Mouse (Mus musculus) forebrain, embryonic 15.5 days (tissue): ENCODE measurements at regions not wholly inside any gene's neighbourhood (a gene's known extent, or its start where the extent isn't known, plus 50 kb on each side); places are given as distances from the start of the nearest gene placed in this dataset.

ENCODE experiments used
- ATAC-seq: fragments of 200-750 bp; cut with Nextera tagmentation; replicated peaks from 2 replicates; pipeline ENCODE4 v1.8.0; 2017; ENCODE audit warnings: mild to moderate bottlenecking, moderate TSS enrichment, moderate library complexity
- H3K27ac ChIP-seq: fragments of 300-500 bp; sonication (generic); replicated peaks from 2 replicates; pipeline ENCODE4 v1.5.1; 2015; ENCODE audit warnings: mild to moderate bottlenecking, inconsistent platforms
- H3K27me3 ChIP-seq: fragments of 300-500 bp; sonication (generic); 2 replicates; pipeline ENCODE4 v1.6.1; 2015; ENCODE audit warnings: inconsistent platforms
- H3K36me3 ChIP-seq: fragments of 300-500 bp; sonication (generic); 2 replicates; pipeline ENCODE4 v1.6.1; 2015; ENCODE audit warnings: mild to moderate bottlenecking, inconsistent platforms
- H3K4me1 ChIP-seq: fragments of 300-500 bp; sonication (generic); 2 replicates; pipeline ENCODE4 v1.6.1; 2015; ENCODE audit warnings: inconsistent platforms
- H3K4me2 ChIP-seq: fragments of 300-500 bp; sonication (generic); replicated peaks from 2 replicates; pipeline ENCODE4 v1.6.1; 2015; ENCODE audit warnings: mild to moderate bottlenecking, inconsistent platforms
- H3K4me3 ChIP-seq: fragments of 300-500 bp; sonication (generic); 2 replicates; pipeline ENCODE4 v1.5.1; 2015; ENCODE audit warnings: mild to moderate bottlenecking, inconsistent platforms
- H3K9ac ChIP-seq: fragments of 300-500 bp; sonication (generic); replicated peaks from 2 replicates; pipeline ENCODE4 v1.6.1; 2015; ENCODE audit warnings: mild to moderate bottlenecking, inconsistent platforms
- H3K9me3 ChIP-seq: fragments of 300-500 bp; sonication (generic); 2 replicates; pipeline ENCODE4 v1.6.1; 2016; ENCODE audit warnings: inconsistent platforms
- WGBS: fragments of 180-500 bp; shearing (Covaris S2); methylation state at CpG from one replicate; pipeline ENCODE4 v1.1.7; 2015; ENCODE audit warnings: mixed read lengths; 5-methylcytosine and 5-hydroxymethylcytosine counted together

GRCm38 (mm10) chr16:39286797-39287565 lies 394.5 kb downstream of the Igsf11 start:
- Histone ChIP-seq H3K27me3 (no peaks in the 10 kb centered on the region), H3K27ac (peak overlapping the region; percentile 34; the same call in 1 of the 2 replicates), H3K9me3 (no peaks in the 10 kb centered on the region), H3K9ac (no peak overlapping the region), H3K36me3 (no peaks in the 10 kb centered on the region), H3K4me2 (no peak overlapping the region), H3K4me3 (no peak overlapping the region), H3K4me1 (peaks cover 14% of the 10 kb centered on the region)
- peak; percentile 88 for ATAC-seq
- whole genome bisulfite sequencing: 4% methylated on average over 8 of the region's 8 CpGs

- 55% methylated on average over 3 of the region's 3 CpGs for WGBS
- Histone ChIP-seq H3K4me1 (peaks cover 14% of the 10 kb centered on the region), H3K27me3 (no peaks in the 10 kb centered on the region), H3K9ac (no peak overlapping the region), H3K27ac (no peak overlapping the region), H3K4me3 (no peak overlapping the region), H3K36me3 (no peaks in the 10 kb centered on the region), H3K9me3 (no peaks in the 10 kb centered on the region), H3K4me2 (no peak overlapping the region)
- ATAC-seq: no peak
These were observed 406.4 kb downstream of the Igsf11 start for GRCm38 (mm10) chr16:39298856-39299255.

- H3K9ac ChIP-seq: no peak overlapping the region
These were observed 410.5 kb downstream of the Igsf11 start for GRCm38 (mm10) chr16:39302902-39303361.

GRCm38 (mm10) chr16:39303371-39303770 lies 410.9 kb downstream of the Igsf11 start:
- H3K4me1 ChIP-seq: peaks cover 19% of the 10 kb centered on the region
- H3K4me2 ChIP-seq: no peak overlapping the region
- H3K27me3 ChIP-seq: no peaks in the 10 kb centered on the region
- H3K27ac ChIP-seq: peak overlapping the region; percentile 50
- H3K9ac ChIP-seq: no peak overlapping the region
- H3K36me3 ChIP-seq: no peaks in the 10 kb centered on the region
- ATAC-seq: peak; percentile 18
- no peaks in the 10 kb centered on the region for H3K9me3 ChIP-seq
- 21% methylated on average over 7 of the region's 7 CpGs for WGBS
- no peak overlapping the region for H3K4me3 ChIP-seq

More at GRCm38 (mm10) chr16:39302902-39303361, 410.5 kb downstream of the Igsf11 start:
- Histone ChIP-seq H3K4me3 (no peak overlapping the region), H3K9me3 (no peaks in the 10 kb centered on the region), H3K27ac (peak overlapping the region; percentile 50), H3K4me1 (peaks cover 19% of the 10 kb centered on the region), H3K4me2 (no peak overlapping the region), H3K36me3 (no peaks in the 10 kb centered on the region), H3K27me3 (no peaks in the 10 kb centered on the region)
- peak; percentile 99 for ATAC-seq
- WGBS: 11% methylated on average over 1 of the region's 1 CpGs

- H3K27ac ChIP-seq: no peak overlapping the region
- no peaks in the 10 kb centered on the region for H3K36me3 ChIP-seq
- no peak overlapping the region for H3K4me2 ChIP-seq
- no peaks in the 10 kb centered on the region for H3K9me3 ChIP-seq
- H3K9ac ChIP-seq: no peak overlapping the region
- H3K4me3 ChIP-seq: no peak overlapping the region
- no peaks in the 10 kb centered on the region for H3K27me3 ChIP-seq
- WGBS: 62% methylated on average over 5 of the region's 5 CpGs
- ATAC-seq: no peak
- peaks cover 11% of the 10 kb centered on the region for H3K4me1 ChIP-seq
These were observed 415.5 kb downstream of the Igsf11 start for GRCm38 (mm10) chr16:39307951-39308350.

GRCm38 (mm10) chr16:39316752-39317594 lies 424.5 kb downstream of the Igsf11 start:
- H3K4me3 ChIP-seq: no peak overlapping the region
- peak overlapping the region; percentile 62 for H3K27ac ChIP-seq
- no peak overlapping the region for H3K4me2 ChIP-seq
- peak; percentile 92 for ATAC-seq
- H3K27me3 ChIP-seq: no peaks in the 10 kb centered on the region
- no peaks in the 10 kb centered on the region for H3K36me3 ChIP-seq
- H3K9me3 ChIP-seq: no peaks in the 10 kb centered on the region
- 20% methylated on average over 15 of the region's 15 CpGs for WGBS
- no peak overlapping the region for H3K9ac ChIP-seq
- H3K4me1 ChIP-seq: peaks cover 2% of the 10 kb centered on the region; the same call in 1 of the 2 replicates

GRCm38 (mm10) chr16:39325627-39326026 lies 433.2 kb downstream of the Igsf11 start:
- H3K4me3 ChIP-seq: no peak overlapping the region
- H3K27me3 ChIP-seq: no peaks in the 10 kb centered on the region
- H3K4me1 ChIP-seq: no peaks in the 10 kb centered on the region
- no peak overlapping the region for H3K4me2 ChIP-seq
- no peaks in the 10 kb centered on the region for H3K9me3 ChIP-seq
- H3K36me3 ChIP-seq: no peaks in the 10 kb centered on the region
- WGBS: 86% methylated on average over 2 of the region's 2 CpGs
- H3K27ac ChIP-seq: no peak overlapping the region
- H3K9ac ChIP-seq: no peak overlapping the region
- ATAC-seq: no peak

GRCm38 (mm10) chr16:39363657-39364056 lies 471.2 kb downstream of the Igsf11 start:
- no peak overlapping the region for H3K4me2 ChIP-seq
- H3K27ac ChIP-seq: no peak overlapping the region
- 81% methylated on average over 2 of the region's 2 CpGs for WGBS

GRCm38 (mm10) chr16:39368276-39368675 lies 475.8 kb downstream of the Igsf11 start:
- Histone ChIP-seq H3K4me3 (no peak overlapping the region), H3K9ac (no peak overlapping the region), H3K9me3 (no peaks in the 10 kb centered on the region), H3K4me1 (no peaks in the 10 kb centered on the region), H3K27ac (no peak overlapping the region), H3K4me2 (no peak overlapping the region), H3K36me3 (no peaks in the 10 kb centered on the region), H3K27me3 (no peaks in the 10 kb centered on the region)
- ATAC-seq: no peak
- WGBS: 80% methylated on average over 2 of the region's 2 CpGs

More at GRCm38 (mm10) chr16:39363657-39364056, 471.2 kb downstream of the Igsf11 start:
- no peak for ATAC-seq
- Histone ChIP-seq H3K9ac (no peak overlapping the region), H3K27me3 (no peaks in the 10 kb centered on the region), H3K36me3 (no peaks in the 10 kb centered on the region), H3K4me1 (no peaks in the 10 kb centered on the region), H3K4me3 (no peak overlapping the region), H3K9me3 (no peaks in the 10 kb centered on the region)

- no peaks in the 10 kb centered on the region for H3K4me1 ChIP-seq
- no peaks in the 10 kb centered on the region for H3K9me3 ChIP-seq
- 0 out of 2 replicates have a peak, but pooled peaks have one; percentile 46 for ATAC-seq
- no peak overlapping the region for H3K9ac ChIP-seq
- no peak overlapping the region for H3K27ac ChIP-seq
- 46% methylated on average over 3 of the region's 3 CpGs for WGBS
- H3K36me3 ChIP-seq: no peaks in the 10 kb centered on the region
- no peak overlapping the region for H3K4me2 ChIP-seq
- H3K4me3 ChIP-seq: no peak overlapping the region
- no peaks in the 10 kb centered on the region for H3K27me3 ChIP-seq
These were observed 482.1 kb downstream of the Igsf11 start for GRCm38 (mm10) chr16:39374616-39375015.

GRCm38 (mm10) chr16:39379959-39380358 lies 487.5 kb downstream of the Igsf11 start:
- Histone ChIP-seq H3K4me3 (no peak overlapping the region), H3K9me3 (no peaks in the 10 kb centered on the region), H3K4me2 (no peak overlapping the region), H3K4me1 (no peaks in the 10 kb centered on the region), H3K36me3 (no peaks in the 10 kb centered on the region), H3K27ac (no peak overlapping the region), H3K9ac (no peak overlapping the region), H3K27me3 (no peaks in the 10 kb centered on the region)
- ATAC-seq: no peak
- WGBS: 64% methylated on average over 7 of the region's 7 CpGs

GRCm38 (mm10) chr16:39389943-39390342 lies 497.5 kb downstream of the Igsf11 start:
- Histone ChIP-seq H3K27me3 (no peaks in the 10 kb centered on the region), H3K4me1 (no peaks in the 10 kb centered on the region), H3K9me3 (no peaks in the 10 kb centered on the region), H3K9ac (no peak overlapping the region), H3K27ac (no peak overlapping the region), H3K36me3 (no peaks in the 10 kb centered on the region), H3K4me2 (no peak overlapping the region), H3K4me3 (no peak overlapping the region)
- WGBS: 78% methylated on average over 5 of the region's 5 CpGs
- no peak for ATAC-seq
